Mouse (Mus musculus) heart, postnatal 0 days (tissue): ENCODE measurements at regions not wholly inside any gene's neighbourhood (a gene's known extent, or its start where the extent isn't known, plus 50 kb on each side); places are given as distances from the start of the nearest gene placed in this dataset.

Source experiments
- ATAC-seq: fragments of 200-750 bp; cut with Nextera tagmentation; 2 replicates; pipeline ENCODE4 v1.8.0; 2017; ENCODE audit warnings: low read depth, moderate number of reproducible peaks, moderate library complexity; ENCODE audit not compliant: insufficient read depth
- DNase-seq: peaks from one replicate; pipeline ENCODE4 v3.0.0-alpha.2; 2016; ENCODE audit warnings: low spot score
- H3K27ac ChIP-seq: fragments of 300-500 bp; sonication (generic); 2 replicates; pipeline ENCODE4 v1.5.1; 2014; ENCODE audit warnings: low read depth, mild to moderate bottlenecking
- H3K27me3 ChIP-seq: fragments of 300-500 bp; sonication (generic); 2 replicates; pipeline ENCODE4 v1.6.1; 2014; ENCODE audit warnings: low read length, mixed read lengths; ENCODE audit not compliant: control insufficient read depth, insufficient read depth
- H3K36me3 ChIP-seq: fragments of 300-500 bp; sonication (generic); replicated peaks from 2 replicates; pipeline ENCODE4 v1.6.1; 2014; ENCODE audit warnings: low read length, mixed read lengths; ENCODE audit not compliant: control insufficient read depth, insufficient read depth
- H3K4me1 ChIP-seq: fragments of 300-500 bp; sonication (generic); 2 replicates; pipeline ENCODE4 v1.6.1; 2014; ENCODE audit warnings: antibody characterized with exemption; ENCODE audit not compliant: control insufficient read depth, insufficient read depth
- H3K4me2 ChIP-seq: fragments of 300-500 bp; sonication (generic); 2 replicates; pipeline ENCODE4 v1.6.1; 2014; ENCODE audit warnings: low read depth, mild to moderate bottlenecking, low read length, moderate library complexity
- H3K4me3 ChIP-seq: fragments of 300-500 bp; sonication (generic); 2 replicates; pipeline ENCODE4 v1.5.1; 2014; ENCODE audit warnings: low read depth, low read length
- H3K9ac ChIP-seq: fragments of 300-500 bp; sonication (generic); replicated peaks from 2 replicates; pipeline ENCODE4 v1.6.1; 2014; ENCODE audit warnings: low read depth, low read length, mixed read lengths
- H3K9me3 ChIP-seq: fragments of 300-500 bp; sonication (generic); replicated peaks from 2 replicates; pipeline ENCODE4 v1.6.1; 2016; ENCODE audit warnings: low read length; ENCODE audit not compliant: control insufficient read depth
- CTCF ChIP-seq: IDR thresholded peaks from 2 replicates; pipeline ENCODE4 v1.5.1; 2016; ENCODE audit warnings: antibody characterized with exemption, control low read depth, low read depth
- EP300 ChIP-seq: IDR thresholded peaks from 2 replicates; pipeline ENCODE4 v1.6.1; 2016; ENCODE audit warnings: antibody characterized with exemption, low read depth
- WGBS: fragments of 180-500 bp; shearing (Covaris S2); extraction: QIAGEN DNeasy Blood & Tissue Kit; methylation state at CpG from one replicate; pipeline ENCODE4 v1.1.7; 2014; 5-methylcytosine and 5-hydroxymethylcytosine counted together

- H3K4me3 ChIP-seq = no peak overlapping the region
- no peak overlapping the region for H3K4me2 ChIP-seq
- WGBS = 62% methylated on average over 12 of the region's 12 CpGs
- ATAC-seq (no peak), DNase-seq (no peak)
- no peak overlapping the region for H3K9ac ChIP-seq
- H3K36me3 ChIP-seq = no peaks in the 10 kb centered on the region
- no peaks in the 10 kb centered on the region for H3K9me3 ChIP-seq
- TF ChIP-seq CTCF (no peak), EP300 (no peak)
- H3K27me3 ChIP-seq = no peaks in the 10 kb centered on the region
- H3K27ac ChIP-seq = no peak overlapping the region
- H3K4me1 ChIP-seq = no peaks in the 10 kb centered on the region; the same call in 1 of the 2 replicates
These were observed 95.5 kb upstream of the Ddit4l start for GRCm38 (mm10) chr3:137525606-137526575.

GRCm38 (mm10) chr3:137529592-137529960, 91.8 kb upstream of the Ddit4l start:
- Histone ChIP-seq H3K4me2 (no peak overlapping the region), H3K36me3 (no peaks in the 10 kb centered on the region), H3K27me3 (no peaks in the 10 kb centered on the region), H3K9ac (no peak overlapping the region), H3K4me1 (no peaks in the 10 kb centered on the region; the same call in 1 of the 2 replicates), H3K9me3 (no peaks in the 10 kb centered on the region), H3K27ac (no peak overlapping the region), H3K4me3 (no peak overlapping the region)
- ATAC-seq (no peak), DNase-seq (no peak)
- 56% methylated on average over 2 of the region's 2 CpGs for WGBS
- TF ChIP-seq CTCF (no peak), EP300 (no peak)

- no peaks in the 10 kb centered on the region for H3K9me3 ChIP-seq
- H3K27me3 ChIP-seq = no peaks in the 10 kb centered on the region
- H3K4me2 ChIP-seq = no peak overlapping the region
- no peaks in the 10 kb centered on the region for H3K36me3 ChIP-seq
- DNase-seq (no peak), ATAC-seq (no peak)
- H3K27ac ChIP-seq = no peak overlapping the region
- no peak overlapping the region for H3K4me3 ChIP-seq
- no peak overlapping the region for H3K9ac ChIP-seq
- 72% methylated on average over 7 of the region's 7 CpGs for WGBS
- H3K4me1 ChIP-seq = no peaks in the 10 kb centered on the region; the same call in 1 of the 2 replicates
- no peak for TF ChIP-seq CTCF
- no peak for TF ChIP-seq EP300
These were observed 91.3 kb upstream of the Ddit4l start for GRCm38 (mm10) chr3:137529961-137530609.

- ATAC-seq (no peak), DNase-seq (no peak)
- Histone ChIP-seq H3K4me2 (no peak overlapping the region), H3K27ac (no peak overlapping the region), H3K9me3 (no peaks in the 10 kb centered on the region), H3K4me3 (no peak overlapping the region), H3K36me3 (no peaks in the 10 kb centered on the region), H3K9ac (no peak overlapping the region), H3K27me3 (no peaks in the 10 kb centered on the region), H3K4me1 (no peaks in the 10 kb centered on the region)
- 62% methylated on average over 3 of the region's 3 CpGs for WGBS
- TF ChIP-seq EP300 (no peak), CTCF (no peak)
These were observed 79.7 kb upstream of the Ddit4l start for GRCm38 (mm10) chr3:137541666-137542065.

- Histone ChIP-seq H3K4me2 (no peak overlapping the region), H3K4me3 (no peak overlapping the region), H3K9ac (no peak overlapping the region), H3K4me1 (no peaks in the 10 kb centered on the region), H3K36me3 (no peaks in the 10 kb centered on the region), H3K27me3 (no peaks in the 10 kb centered on the region), H3K27ac (no peak overlapping the region), H3K9me3 (no peaks in the 10 kb centered on the region)
- ATAC-seq (no peak), DNase-seq (no peak)
- WGBS = 55% methylated on average over 1 of the region's 1 CpGs
- TF ChIP-seq CTCF = no peak
These were observed 79.1 kb upstream of the Ddit4l start for GRCm38 (mm10) chr3:137542343-137542742.
